Mouse (Mus musculus): ENCODE measurements around the gene Dcaf5.
A peak's percentile ranks its signal among the peaks of the same experiment; 100 is the strongest.

Gene Dcaf5

DNA sequence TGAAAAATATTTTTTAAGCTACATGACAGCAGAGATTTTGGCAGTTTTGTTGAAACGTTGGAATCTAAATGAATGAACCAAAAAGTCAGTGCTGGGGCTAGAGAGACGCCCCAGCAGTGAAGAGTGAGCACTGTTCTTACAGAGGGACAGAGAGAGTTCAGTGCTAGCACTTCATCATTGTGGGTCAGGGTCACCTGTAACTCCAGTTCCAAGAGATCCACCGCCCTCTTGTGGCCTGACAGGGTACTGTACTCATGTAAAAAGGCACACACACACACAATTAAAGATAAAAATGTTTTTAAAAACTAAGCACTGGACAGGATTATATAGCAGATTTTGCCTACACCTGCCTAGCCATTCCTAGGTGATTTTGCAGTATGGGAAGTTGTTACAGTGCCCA is 29.8 kb downstream of the Dcaf5 start:
- peak in 1 of 2 experiments; percentile 52 for DNase-seq

DNA sequence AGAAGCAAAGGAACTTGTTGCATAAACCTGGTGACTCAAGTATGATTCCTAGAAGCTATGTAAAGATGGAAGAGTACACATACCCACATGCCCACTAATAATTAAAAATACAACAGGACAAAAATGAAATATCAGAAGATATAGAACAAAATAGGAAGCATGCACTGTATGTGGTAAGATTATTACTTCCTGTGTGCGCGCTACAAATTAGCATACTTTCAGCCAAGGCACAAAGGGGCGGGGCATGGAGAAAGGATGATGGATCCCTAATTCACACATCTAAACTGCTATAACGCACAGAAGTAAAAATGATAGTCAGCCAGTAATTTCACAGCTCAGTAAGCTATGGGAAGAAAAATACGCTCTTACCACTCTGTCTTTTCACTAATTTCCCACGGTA is 32.3 kb downstream of the Dcaf5 start:
- no peak for DNase-seq

DNA sequence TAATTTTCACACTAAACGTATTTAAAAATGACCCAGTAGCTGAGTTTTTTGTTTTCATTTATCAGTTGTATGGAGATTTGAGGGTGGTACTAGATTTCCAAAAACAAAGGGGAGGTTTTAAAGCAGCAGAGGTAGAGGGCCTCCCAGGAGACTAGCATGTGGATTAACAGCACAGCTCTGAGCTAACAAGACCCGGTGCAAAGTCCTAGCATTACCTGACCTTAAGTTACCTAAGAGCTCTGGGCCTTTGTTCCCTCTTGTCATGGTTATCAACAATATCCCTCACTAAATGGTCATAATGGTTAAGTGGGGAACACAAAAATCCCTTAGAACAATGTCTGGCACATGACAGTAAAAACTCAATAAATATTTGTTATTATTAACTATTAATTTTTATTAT is 37.3 kb downstream of the Dcaf5 start:
- DNase-seq, result no peak

DNA sequence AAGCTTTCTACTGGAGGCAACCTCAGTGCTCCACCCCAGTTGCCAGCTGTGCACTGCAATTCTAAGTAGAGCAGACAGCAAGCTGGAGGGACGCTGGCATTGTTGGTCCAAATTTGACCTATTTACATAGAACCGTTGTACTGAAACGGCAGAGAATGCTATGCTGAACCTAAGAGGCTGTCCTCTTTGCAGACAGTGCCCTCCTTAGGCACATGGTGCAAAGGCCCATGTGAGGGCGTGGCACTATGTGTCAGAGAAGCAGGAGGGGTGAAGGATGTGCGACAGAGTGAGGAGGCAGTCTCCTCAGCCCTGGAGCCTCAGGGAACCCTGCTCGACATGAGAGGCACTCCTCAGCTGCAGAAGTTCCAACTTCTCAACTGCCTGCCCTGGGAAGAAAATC is 40.0 kb downstream of the Dcaf5 start:
- DNase-seq, result no peak

DNA sequence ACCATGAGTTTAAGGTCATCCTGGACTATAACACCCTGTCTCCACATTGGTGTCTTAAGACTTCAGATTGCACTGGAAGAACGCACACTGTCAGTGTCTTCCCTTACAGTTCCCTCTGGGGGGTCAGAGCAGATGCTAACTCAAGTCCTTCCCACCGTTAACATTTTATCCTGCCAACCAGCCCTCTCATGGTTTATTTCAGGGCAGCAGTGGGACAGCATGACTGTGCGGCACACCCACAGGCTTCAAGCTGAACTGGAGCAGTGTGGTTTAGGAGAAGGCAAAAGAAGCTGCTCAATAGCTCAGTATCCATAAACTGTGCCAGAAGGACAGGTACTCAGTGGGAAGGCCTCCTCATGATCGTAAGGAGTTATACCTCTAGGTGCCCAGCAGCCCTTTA is 41.1 kb downstream of the Dcaf5 start:
- DNase-seq, result no peak

DNA sequence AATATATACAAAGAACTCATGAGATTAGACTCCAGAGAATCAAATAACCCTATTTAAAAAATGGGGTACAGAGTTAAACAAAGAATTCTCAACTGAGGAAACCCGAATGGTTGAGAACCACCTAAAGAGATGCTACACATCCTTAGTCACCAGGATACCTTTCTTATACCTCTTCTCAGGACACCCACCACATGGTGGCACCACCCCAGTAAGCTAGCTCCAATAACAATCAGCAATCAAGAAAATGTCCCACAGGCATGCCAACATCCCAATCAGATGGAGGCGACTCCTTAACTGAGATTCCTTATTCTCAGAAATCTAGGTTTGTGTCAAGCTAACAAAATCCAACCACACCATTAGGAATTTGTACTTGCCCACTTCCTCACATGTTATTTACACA is 42.4 kb downstream of the Dcaf5 start:
- peak in 1 of 2 experiments; percentile 45 for DNase-seq

DNA sequence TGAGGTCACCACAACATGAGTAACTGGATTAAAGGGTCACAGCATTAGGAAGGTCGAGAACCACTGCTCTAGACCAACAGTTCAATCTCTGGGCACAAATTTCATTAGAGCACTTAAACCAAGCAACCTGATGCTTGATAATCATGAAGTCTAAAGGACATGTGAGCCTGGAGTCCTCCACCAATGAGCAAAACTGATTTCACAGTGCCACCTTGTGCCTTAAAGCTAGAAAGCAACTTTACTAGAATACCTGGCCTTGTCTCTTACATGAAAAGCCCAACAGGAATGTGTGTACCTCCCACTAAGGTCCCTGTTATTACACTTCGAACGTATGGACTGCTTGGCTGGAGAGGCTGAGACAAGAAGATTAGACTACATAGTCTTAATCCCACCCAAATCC is 47.0 kb downstream of the Dcaf5 start:
- no peak for DNase-seq

DNA sequence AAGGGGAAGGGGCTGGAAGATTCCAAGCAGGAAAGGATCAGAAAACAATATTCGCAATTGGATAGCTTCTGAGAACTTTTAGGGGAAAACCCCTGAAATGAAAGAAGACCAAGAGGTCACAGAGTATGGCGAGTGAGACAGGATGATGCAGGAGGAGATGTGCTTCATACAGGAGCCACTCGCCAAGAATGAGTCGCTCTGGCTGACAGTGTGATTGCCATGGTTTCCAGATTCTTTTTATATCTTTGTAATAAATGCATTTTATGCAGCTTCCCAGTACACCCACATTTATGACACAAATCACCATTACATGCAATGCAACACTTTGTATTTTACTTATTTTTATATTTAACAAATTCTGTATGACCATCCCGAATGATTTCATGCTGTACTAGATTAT is 49.1 kb downstream of the Dcaf5 start:
- DNase-seq, result no peak

DNA sequence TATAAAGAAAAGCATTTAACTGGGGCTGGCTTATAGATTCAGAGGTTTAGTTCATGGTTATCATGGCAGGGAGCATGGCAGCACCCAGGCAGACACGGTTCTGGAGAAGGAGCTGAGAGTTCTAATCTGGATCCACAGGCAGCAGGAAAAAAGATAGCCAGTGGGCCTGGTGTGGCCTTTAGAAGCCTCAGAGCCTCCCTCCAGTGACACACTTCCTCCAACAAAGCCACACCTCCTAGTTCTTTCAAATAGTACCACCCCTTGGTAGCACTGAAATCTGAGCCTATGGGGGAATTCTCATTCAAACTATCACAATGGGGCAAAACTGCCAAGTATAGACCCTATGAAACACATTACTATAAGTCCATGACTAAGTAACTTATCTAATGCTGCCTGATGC is 51.0 kb downstream of the Dcaf5 start:
- no peak for DNase-seq

DNA sequence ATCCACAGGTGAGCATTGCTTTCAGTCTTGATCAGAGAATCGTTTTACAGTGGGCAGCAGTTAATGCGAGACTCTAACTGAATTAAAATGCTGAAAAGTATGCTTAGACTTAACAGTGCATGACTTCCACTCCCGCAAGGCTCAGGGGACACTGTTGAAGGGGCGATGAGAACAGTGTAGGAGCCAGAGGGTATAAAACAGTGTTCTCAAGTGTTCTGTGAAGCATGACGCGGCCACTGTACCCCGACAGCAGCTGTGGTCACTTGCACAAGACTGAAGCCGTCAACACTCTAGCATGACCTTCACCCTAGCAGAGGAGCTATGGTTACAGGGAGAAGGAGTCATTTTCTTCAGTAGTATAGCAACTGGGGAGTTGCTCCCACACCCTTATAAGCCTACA is 52.9 kb downstream of the Dcaf5 start:
- no peak for DNase-seq

DNA sequence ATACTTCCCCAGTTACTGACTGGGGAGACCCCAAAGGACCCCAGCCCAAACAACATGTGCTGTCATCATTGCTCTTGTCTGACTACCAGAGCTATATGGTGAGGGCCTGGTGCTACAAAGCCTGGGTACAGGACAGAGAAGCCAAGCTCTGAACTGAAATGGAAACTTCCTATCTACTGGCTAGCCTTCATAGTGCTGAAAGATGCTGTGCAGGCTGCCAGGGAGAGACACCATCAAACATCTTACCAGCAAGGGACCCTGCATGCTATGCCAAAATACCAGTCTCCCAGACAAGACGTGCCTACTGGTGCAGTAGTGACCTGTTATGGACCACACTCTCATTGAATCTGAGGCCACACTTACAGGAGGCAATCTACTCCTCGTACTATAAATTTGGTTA is 53.6 kb downstream of the Dcaf5 start:
- DNase-seq, result no peak

DNA sequence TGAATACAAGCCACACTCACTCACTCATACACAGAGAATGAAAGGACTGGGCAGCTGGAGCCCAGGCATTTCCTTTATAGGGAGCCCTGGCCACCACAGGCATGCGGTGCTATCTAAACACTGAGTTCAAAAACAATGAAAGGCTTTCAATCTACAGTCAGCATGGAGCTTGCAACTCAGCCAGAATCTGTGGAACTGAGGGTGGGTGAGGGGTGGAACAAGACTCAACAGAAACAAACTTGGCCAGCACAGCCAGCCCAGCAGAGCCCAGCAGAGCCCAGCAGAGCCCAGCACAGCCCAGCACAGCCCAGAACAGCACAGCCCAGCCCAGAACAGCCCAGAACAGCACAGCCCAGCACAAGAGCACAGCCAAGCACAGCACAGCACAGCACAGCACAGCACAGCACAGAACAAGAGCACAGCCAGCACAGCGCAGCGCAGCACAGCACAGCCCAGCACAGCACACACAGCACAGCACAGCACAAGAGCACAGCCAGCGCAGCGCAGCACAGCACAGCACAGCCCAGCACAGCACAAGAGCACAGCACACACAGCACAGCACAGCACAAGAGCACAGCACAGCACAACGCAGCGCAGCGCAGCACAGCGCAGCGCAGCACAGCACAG is 56.5 kb downstream of the Dcaf5 start:
- no peak for DNase-seq

DNA sequence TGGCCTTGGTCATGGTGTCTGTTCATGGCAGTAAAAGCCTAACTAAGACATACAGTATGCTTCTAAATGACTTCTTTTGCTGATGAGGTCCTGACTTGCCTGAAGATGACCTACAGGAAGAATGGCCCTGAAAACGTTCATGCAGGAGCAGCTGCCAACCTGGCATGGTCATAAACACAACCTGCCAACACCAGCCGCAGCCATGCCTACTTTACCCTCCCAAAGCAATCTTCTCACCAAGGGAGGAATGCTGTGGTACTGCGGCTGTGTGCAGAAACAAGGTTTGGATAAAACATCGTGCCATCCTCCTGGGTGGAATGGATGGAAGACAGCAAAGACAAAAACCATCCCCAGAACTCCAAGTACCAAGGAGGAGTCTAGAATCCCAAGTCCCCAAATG is 57.0 kb downstream of the Dcaf5 start:
- no peak for DNase-seq

DNA sequence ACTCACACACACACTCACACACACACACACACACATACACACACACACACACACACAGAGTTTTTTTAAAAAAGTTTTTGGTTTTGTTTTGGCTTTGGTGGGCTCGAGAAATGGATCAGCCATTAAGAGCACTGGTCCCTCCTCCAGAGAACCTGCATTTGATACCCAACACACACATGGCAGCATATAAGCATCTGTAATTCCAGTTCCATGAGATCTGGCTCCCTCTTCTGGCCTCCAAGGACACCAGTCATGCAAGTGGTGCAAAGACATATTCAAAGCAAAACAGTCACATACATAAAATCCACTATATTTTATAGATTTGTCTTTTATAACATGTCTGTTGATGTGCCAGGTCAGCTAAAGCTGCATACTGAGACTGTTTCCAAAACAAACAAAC is 58.8 kb downstream of the Dcaf5 start:
- no peak for DNase-seq

DNA sequence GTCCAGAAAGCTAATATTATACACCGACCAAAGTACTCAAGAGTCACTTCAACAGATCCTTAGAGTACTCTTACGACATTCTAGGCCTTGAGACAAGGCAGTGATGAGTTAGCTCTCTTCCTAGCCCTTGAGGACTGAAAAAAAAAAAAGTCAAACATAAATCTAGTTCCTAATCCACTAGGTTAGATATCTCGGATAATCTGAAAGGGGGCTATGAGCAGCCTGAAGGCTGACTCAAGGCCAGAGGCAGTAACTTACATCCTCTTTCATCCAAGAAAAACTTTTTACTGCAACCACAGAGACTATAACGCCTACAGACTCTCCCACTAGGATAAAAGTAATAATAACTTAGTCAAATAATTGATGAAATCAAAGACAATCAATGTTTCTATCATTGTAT is 60.7 kb downstream of the Dcaf5 start:
- DNase-seq, result no peak

DNA sequence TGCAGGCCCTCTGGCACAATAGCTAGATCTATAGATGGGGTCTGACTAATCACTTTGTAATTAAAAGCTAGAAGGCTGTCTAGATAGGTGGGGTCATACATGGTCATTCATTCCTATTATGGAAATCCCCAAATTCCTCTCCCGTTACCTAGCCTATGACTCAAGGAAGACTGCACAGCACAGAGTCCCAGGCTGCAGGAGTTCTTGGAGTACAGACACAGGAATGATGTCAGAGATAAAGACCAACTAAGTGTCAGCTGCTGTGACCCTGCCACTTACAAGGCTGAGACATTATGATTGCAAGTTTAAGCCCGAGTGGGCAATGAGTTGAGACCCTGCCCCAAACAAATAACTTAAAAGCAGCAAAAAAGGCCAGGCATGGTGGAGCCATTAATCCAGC is 61.7 kb downstream of the Dcaf5 start:
- DNase-seq, result no peak

DNA sequence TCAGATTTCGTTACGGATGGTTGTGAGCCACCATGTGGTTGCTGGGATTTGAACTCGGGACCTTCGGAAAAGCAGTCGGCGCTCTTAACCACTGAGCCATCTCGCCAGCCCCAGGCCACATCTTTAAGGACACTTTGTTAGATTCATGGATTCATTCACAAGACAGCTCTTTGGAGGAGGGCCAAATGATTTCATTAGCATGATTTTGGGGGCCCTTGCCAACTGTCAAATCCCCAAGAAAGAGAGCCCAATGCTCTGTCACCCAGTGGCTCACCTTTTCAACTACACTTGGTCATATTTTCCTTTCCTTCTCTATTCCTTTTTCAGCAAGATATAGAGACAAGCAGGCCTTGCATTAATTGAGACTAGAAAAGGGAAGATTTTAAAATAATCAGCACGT is 63.5 kb downstream of the Dcaf5 start:
- no peak for DNase-seq

DNA sequence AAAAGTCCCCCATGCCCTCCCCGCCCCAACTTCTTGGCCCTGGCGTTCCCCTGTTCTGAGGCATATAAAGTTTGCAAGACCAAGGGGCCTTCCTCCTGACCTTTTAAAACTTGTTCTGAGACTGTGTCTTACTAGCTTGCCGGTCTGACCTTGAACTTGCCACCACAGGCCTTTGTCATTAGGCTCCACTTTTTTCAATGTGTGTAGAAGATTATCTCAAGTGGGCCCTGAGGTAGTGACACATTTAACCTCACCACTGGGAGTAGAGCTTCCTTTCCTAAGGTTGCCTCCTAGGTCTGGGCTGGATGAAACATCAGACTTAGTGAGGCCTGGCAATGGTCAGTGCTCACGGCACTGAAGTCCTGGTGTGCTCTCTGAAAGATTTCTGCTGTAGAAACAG is 69.2 kb downstream of the Dcaf5 start:
- DNase-seq, result no peak

DNA sequence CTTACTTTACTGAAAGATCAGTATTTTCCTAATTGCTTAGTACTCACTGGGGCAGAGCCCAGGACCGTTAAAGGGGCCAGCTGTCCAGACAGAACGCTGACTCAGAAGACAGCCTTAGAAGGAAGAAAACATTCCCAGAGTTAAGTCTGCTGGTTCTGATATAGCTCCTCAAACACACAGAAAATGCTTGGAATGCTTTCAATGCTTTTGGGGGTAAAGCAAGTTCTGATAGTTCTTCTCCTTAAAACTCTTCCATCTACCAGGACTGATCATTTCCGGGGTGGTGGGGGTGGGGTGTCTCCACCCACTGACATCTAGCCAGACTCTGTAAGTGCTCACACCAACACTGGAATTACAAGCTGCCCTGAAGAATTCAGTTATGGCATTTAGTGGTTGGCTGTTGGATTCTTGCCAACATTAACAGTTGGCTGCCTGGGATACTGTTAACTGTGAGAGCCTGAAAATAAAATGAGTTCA is 70.4 kb downstream of the Dcaf5 start:
- DNase-seq, result no peak

DNA sequence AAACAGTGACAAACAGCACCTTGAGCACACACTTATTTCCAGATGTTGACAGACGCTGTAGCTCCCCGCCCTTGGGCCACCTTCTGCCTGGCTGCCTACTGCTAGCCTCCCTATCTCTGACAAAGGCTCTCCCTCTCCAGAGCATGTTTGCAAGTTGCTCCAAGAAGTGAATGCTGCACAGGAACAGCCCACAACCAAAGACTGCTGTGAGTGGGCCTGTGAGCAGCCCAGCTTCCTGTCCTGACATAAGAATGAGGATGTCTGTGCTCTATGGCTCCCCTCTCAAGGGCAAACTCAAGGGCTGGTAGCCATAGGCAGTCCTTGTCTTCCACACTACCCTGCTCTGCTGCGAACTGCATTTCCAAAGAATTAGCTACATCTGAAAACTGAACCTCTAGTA is 71.1 kb downstream of the Dcaf5 start:
- DNase-seq, result no peak

DNA sequence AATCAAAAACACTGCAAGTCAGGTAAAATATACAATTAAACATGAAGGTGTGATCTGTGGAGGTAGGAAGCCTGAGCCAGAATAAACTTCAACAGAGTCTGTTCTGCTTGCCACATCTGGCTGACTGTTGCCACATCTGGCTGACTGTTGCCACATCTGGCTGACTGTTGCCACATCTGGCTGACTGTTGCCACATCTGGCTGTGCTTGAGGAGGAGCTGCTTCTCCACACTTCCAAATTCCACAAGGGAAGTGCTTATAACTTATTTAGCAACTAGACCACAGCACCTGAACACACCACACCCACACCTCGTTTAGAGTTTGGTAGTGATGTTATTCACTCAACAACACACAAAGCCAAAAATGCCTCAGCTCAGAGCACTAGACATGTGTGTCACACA is 74.7 kb downstream of the Dcaf5 start:
- no peak for DNase-seq

DNA sequence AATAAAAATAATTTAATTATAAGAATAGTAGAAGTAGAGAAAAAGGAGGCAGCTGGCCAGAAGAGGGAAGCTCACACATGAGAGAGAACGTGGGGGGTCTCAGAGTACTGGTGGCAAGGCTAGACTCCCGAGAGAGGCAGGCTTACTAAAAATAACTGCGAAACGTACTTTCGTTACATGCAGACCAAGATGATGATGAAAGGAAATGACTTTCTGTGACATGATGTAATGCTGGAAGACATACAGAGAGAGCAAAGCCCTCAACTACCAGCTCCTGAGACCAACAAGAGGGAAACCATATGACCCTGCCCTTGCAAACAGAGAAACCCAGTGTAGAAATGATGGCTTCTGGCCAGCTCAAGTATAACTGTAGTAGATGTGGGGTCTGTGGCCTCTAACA is 76.1 kb downstream of the Dcaf5 start:
- DNase-seq, result no peak

DNA sequence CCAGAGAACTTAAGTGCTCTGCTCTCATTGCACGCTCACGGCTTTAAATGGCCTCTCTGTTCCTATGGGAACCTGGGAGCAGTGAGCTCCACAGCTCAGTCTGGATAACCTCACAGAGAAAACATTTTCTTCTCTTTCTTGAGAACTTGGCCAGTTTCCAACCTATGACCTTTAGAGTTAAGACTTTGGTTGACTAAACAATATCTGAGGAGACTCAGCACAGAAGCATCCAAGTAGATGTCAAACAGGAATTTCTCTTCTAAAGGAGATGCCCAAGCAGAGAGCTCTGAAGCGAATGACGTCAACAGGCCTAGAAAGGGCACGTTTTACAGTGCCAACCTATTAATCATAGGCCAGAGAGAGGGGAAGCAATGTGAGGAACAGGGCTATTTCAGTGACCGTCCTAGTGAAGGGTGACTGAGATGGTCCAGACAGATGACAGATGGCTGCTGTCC is 91.6 kb downstream of the Dcaf5 start:
- no peak for DNase-seq

DNA sequence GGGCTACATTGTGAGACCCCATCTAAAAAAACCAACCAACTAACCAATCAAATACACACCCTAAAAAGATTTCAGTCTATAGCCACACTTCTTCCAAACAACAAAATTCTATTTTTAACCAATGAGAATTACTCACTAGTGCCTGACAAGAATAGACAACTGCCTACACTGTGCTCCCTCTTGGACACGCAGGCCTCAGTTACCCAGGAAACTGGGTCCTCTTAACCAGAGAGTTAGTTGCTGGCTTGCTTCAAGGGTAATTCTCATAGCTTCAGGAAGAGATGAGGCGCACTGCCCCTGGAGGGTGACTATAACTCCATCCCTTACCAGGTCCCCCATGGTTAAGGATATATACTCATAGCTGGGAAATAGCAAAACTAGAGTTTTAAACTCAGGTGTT is 95.5 kb downstream of the Dcaf5 start:
- no peak for DNase-seq

DNA sequence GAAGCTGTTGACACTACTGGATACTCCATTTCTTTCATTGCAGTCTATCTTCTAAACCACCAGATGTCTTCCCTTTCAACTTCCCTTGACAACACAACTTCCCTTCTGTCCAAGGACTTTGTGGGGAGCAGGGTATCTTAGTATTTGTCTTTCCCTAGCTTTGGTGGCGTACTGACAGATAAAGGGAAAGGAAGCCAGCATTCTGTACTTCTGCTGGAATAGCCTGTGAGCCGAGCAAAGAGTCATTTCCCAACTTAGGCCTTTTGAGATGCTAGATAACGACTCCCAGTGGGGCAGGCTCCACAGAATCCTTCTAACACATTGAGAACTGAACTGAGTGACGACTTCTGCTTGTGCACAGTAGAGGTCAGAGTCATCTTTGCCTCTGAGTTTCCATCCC is 102.2 kb downstream of the Dcaf5 start:
- no peak for DNase-seq

DNA sequence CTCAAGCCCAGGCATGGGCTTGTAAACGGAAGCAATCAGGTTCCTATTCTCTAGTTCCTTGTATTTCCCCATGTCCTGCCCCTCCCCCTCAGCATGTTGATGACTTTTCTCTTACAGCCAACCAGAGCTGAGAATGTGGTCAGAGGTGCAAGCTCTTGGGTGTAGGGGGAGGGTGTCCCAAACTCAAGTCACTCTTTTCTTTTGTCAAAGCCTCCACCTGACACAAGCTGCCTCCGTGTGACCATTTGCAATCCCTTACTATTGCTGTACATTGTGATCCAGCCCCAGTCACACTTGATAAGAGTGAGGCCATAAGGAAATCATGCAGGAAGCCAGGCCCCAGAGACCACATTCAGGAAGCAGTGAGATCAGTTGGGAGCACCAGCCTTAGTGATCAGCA is 104.8 kb downstream of the Dcaf5 start:
- peak in 1 of 2 experiments; percentile 31 for DNase-seq

Data from spleen, adult 18-20 months (tissue).